Mouse (Mus musculus) cerebellum, adult 2 months (tissue): ENCODE data around the gene Fanca. TPM values are rescaled to one million over a fixed set of nuclear protein-coding genes. Genes with fewer than 3 reads are reported as not detected.

Experiments used
- DNase-seq, 2 experiments: peaks; one replicate each; pipeline ENCODE4 v3.0.0; 2021
- H3K27ac ChIP-seq: fragments of 200-500 bp; 2 replicates; pipeline ENCODE4 v1.5.1; 2012; ENCODE audit warnings: low read length, control low read depth, inconsistent platforms; ENCODE audit not compliant: insufficient read depth
- H3K27me3 ChIP-seq: fragments of 200-500 bp; 2 replicates; pipeline ENCODE4 v1.6.1; 2012; ENCODE audit warnings: inconsistent platforms, mild to moderate bottlenecking, low read length, moderate library complexity; ENCODE audit not compliant: control insufficient read depth, insufficient read depth
- H3K4me1 ChIP-seq: fragments of 200-500 bp; 2 replicates; pipeline ENCODE4 v1.6.1; 2011; ENCODE audit warnings: low read length; ENCODE audit not compliant: control insufficient read depth, insufficient read depth
- H3K4me3 ChIP-seq: fragments of 200-500 bp; replicated peaks from 2 replicates; pipeline ENCODE3; 2011; ENCODE audit warnings: mild to moderate bottlenecking, low read depth, low read length, control low read depth; ENCODE audit not compliant: insufficient read depth
- CTCF ChIP-seq: fragments of 200-500 bp; IDR thresholded peaks from 2 replicates; pipeline ENCODE4 v1.5.1; 2011; ENCODE audit warnings: low read depth, mild to moderate bottlenecking, control low read depth, low read length, moderate library complexity, borderline replicate concordance; ENCODE audit not compliant: insufficient read depth
- POLR2A ChIP-seq: fragments of 200-500 bp; IDR thresholded peaks from 2 replicates; pipeline ENCODE4 v1.6.1; 2011; ENCODE audit warnings: low read length, control low read depth, borderline replicate concordance; ENCODE audit not compliant: insufficient read depth
- WGBS: fragments of 180-500 bp; shearing (Covaris S2); methylation state at CpG from one replicate; pipeline ENCODE4 v1.1.7; 2018; 5-methylcytosine and 5-hydroxymethylcytosine counted together
- polyA plus RNA-seq: library from polyadenylated mRNA; depleted of rRNA; stranded (reverse); fragments of >200 nt; gene quantifications from 2 replicates; pipeline ENCODE4 v1.2.3, GENCODE M21; 2012

Fanca gene
- polyA plus RNA-seq, 1 experiment = 3.9 TPM

DNA sequence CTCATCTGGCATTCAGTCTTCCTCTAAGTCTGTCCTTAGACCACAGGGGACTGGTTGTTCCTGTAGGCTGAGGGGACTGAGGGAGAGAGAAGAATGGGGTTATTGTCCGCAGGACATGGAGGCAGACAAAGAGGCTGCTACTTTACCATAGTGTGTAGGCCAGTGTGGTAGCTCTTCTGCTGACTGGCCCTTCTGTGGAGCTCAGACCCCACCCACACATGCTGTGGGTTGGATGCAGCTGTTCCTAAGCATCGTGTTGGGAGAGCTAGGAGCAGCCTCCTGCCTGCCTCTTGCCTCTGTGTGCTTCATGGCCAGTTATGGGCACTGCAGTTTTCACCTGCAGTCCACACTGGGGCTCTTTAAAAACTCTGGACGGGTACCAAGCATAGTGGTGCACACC, 61.3 kb downstream of the Fanca start:
- DNase-seq = peak in 1 of 2 experiments; percentile 30
- Histone ChIP-seq H3K27me3 (no peaks in the 10 kb centered on the region), H3K27ac (peak overlapping the region; percentile 34; the same call in 1 of the 2 replicates), H3K4me1 (peaks cover 15% of the 10 kb centered on the region; the same call in 1 of the 2 replicates), H3K4me3 (no peak overlapping the region)
- TF ChIP-seq CTCF = no peak
- TF ChIP-seq POLR2A = no peak
- WGBS = 64% methylated on average over 3 of the region's 3 CpGs

GRCm38 (mm10) chr8:123255170-123255569, 63.2 kb downstream of the Fanca start:
- H3K27me3 ChIP-seq = no peaks in the 10 kb centered on the region
- WGBS = 63% methylated on average over 6 of the region's 6 CpGs
- peak overlapping the region; percentile 91 for H3K4me3 ChIP-seq
- H3K4me1 ChIP-seq = peaks cover 15% of the 10 kb centered on the region; the same call in 1 of the 2 replicates
- no peak for TF ChIP-seq CTCF
- no peak for TF ChIP-seq POLR2A
- no peak overlapping the region for H3K27ac ChIP-seq
- DNase-seq = no peak

DNA sequence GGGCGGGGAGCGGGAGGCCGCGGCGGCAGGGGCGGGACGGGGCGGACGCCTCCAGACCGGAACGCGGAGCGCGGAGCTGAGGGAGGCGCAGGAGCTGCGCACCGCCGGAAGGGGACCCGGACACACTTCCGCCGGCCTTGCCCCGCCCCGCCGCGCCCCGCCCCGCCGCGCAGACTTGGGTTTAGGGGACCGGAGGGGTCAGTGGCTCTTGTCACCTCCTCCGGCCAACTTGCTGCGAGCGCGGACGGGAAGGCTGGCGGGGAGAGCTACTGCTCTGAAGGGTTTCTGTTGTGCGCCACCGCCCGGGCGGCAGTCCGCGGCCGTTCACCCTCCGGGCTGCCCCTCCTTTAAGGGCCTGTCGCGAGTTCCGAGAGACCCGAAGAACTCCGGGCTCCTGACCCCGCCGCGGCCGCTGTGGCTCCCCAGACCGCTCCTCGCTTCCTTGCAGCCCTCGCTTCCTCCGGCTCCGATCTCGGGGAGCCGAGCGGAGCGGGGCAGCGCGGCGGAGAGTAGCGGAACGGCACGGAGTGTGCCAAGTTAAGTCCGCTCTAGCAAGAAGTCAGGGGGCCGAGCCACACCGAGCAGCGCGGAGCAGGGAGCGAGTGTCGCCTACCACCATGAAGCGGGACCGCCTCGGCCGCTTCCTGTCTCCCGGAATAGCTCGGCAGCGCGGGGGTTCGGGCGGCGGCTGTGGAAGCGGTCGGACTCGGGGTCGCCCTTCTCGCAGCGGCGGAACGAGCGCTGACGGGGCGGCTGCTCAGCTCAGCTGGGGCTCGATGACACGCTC, 64.1 kb downstream of the Fanca start, which contains the start of the genes Zfp276 and Vps9d1:
Gene Zfp276, plus strand, starts transcription at position 97 of the 787 bp plus-strand sequence.
Gene Vps9d1, minus strand, starts transcription at position 250 of the 787 bp plus-strand sequence.
- TF ChIP-seq POLR2A (no peak; the same call in 1 of the 2 replicates), CTCF (no peak)
- WGBS = under 1% methylated on average over 99 of the region's 99 CpGs
- Histone ChIP-seq H3K27me3 (no peaks in the 10 kb centered on the region), H3K27ac (peak within 1 kb of the TSS; percentile 90), H3K4me1 (peaks cover 15% of the 10 kb centered on the region; the same call in 1 of the 2 replicates), H3K4me3 (peak within 1 kb of the TSS; percentile 91)
- peak; percentile 83 to 89 for DNase-seq

DNA sequence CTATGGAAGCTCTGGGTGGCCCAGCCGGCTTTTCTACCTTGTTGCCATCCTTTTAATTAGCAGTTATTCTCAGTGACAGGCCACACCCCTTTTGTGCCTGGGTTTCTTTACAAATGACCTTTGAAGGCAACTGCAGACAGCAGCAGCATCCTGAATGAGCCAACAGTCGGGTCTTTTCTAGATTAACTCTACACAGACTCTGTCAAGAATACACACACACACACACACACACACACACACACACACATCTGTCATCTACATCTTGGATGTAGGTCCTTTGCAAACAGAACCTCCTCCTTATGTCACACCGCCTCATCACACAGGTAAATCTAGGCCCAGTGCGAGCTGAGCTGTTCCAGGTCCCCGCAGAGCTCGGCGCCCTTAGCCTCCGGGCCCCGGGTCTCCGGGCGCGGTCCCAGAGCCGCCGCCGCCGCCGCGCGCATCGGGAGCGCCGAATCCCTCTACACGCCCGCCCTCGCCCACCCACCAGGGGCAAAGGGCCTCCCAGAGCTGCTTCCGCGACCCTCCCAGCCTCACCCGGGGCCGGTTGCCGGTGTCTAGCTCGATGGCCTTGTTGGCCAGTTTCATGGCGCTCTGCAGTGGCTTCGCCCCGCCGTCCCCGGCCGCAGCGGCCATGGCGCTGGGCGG, 64.8 kb downstream of the Fanca start:
- peaks cover 15% of the 10 kb centered on the region; the same call in 1 of the 2 replicates for H3K4me1 ChIP-seq
- peak overlapping the region; percentile 90 for H3K27ac ChIP-seq
- peak overlapping the region; percentile 91 for H3K4me3 ChIP-seq
- DNase-seq = peak in 1 of 2 experiments; percentile 38
- TF ChIP-seq CTCF (no peak), POLR2A (no peak)
- no peaks in the 10 kb centered on the region for H3K27me3 ChIP-seq
- under 1% methylated on average over 40 of the region's 40 CpGs for WGBS

GRCm38 (mm10) chr8:123252925-123253324, 65.5 kb downstream of the Fanca start:
- no peaks in the 10 kb centered on the region for H3K27me3 ChIP-seq
- peaks cover 15% of the 10 kb centered on the region; the same call in 1 of the 2 replicates for H3K4me1 ChIP-seq
- no peak for TF ChIP-seq POLR2A
- no peak for TF ChIP-seq CTCF
- no peak for DNase-seq
- H3K27ac ChIP-seq = no peak overlapping the region
- 50% methylated on average over 4 of the region's 4 CpGs for WGBS
- H3K4me3 ChIP-seq = peak overlapping the region; percentile 91

- Histone ChIP-seq H3K4me3 (no peak overlapping the region), H3K27me3 (no peaks in the 10 kb centered on the region), H3K4me1 (peaks cover 7% of the 10 kb centered on the region; the same call in 1 of the 2 replicates), H3K27ac (no peak overlapping the region)
- DNase-seq = no peak
- WGBS = 96% methylated on average over 5 of the region's 5 CpGs
- TF ChIP-seq POLR2A (no peak), CTCF (no peak)
Observed at GRCm38 (mm10) chr8:123250940-123251339, 67.4 kb downstream of the Fanca start.

DNA sequence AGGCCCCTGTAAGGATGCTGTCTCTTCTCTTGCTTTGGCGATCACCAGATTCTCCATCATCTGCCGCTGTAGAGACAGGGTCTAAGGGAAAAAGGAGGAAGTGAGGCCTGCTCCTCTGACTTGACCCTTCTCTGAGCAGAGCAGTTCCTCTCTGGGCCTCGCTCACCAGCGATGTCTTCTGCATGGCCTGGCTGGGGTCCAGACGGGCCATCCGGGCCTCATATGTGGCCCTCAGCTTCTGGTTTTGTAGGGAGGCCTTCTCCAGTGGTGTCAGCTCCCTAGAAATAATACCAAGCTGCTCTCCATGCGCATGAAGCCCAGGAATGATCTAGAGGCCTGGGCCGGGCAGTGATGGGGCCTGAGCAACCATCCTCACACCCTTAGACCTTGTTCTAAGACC, 69.8 kb downstream of the Fanca start:
- Histone ChIP-seq H3K4me1 (no peaks in the 10 kb centered on the region), H3K27me3 (no peaks in the 10 kb centered on the region), H3K4me3 (no peak overlapping the region), H3K27ac (no peak overlapping the region)
- 92% methylated on average over 8 of the region's 8 CpGs for WGBS
- TF ChIP-seq POLR2A = no peak
- TF ChIP-seq CTCF = no peak
- DNase-seq = no peak
